In the genomic region with DNA sequence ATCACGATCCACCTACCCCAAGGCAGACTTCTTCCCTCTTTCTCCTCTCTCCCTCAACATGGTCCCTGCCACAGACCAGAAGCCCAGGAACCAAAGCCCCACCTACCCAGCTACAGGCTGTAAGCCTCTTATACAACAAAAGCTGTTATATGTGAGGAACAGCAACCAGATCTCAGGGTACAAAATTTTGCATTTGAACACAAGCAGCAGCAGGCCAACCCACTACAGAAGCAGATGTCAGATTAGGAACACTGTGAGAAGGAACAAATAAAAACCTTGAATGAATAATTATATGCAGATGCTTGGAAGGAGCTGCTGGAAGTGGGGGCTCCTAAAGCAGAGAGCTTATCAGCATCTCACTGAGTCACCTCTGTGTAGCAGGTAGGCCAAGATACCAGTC, we compare ENCODE assay signal across 17 mouse cellular contexts.
"Had no signal": no experiment of that assay in that cellular context is flagged by ENCODE, and none has a peak within 500 bp of the region (broad histone marks: within the 10 kb centered on the region; RNA-seq: fewer than 3 reads in every experiment).

No protein-coding gene starts in this region.

- H3K4me1 ChIP-seq: lung, embryonic 15.5 days; megakaryocyte, embryonic 14.5 days; stomach, embryonic 15.5 days had no signal

- H3K27me3 ChIP-seq: lung, embryonic 15.5 days; megakaryocyte, embryonic 14.5 days; midbrain, embryonic 12.5 days; neural tube, embryonic 13.5 days; neural tube, embryonic 15.5 days; stomach, embryonic 15.5 days had no signal

- H3K9me3 ChIP-seq: lung, embryonic 15.5 days; neural tube, embryonic 15.5 days; stomach, embryonic 15.5 days had no signal

- H3K4me3 ChIP-seq: lung, embryonic 15.5 days; megakaryocyte, embryonic 14.5 days; midbrain, embryonic 12.5 days; myocyte; neural tube, embryonic 13.5 days; neural tube, embryonic 15.5 days; stomach, embryonic 15.5 days had no signal

- DNase-seq: liver, postnatal 0 days; lung, adult 2 months; lung, postnatal 14 days; lung, postnatal 36 days; midbrain, embryonic 14.5 days; right cerebral cortex, postnatal 14 days; thymus, adult 2 months; thymus, postnatal 36 days had no signal

- H3K36me3 ChIP-seq: lung, embryonic 15.5 days; midbrain, embryonic 12.5 days; neural tube, embryonic 13.5 days; neural tube, embryonic 15.5 days; stomach, embryonic 15.5 days had no signal

- H3K27ac ChIP-seq: lung, embryonic 15.5 days; macrophage; midbrain, embryonic 12.5 days; neural tube, embryonic 13.5 days; neural tube, embryonic 15.5 days; stomach, embryonic 15.5 days; stomach, postnatal 0 days had no signal
